Mouse (Mus musculus) kidney, embryonic 16.5 days (tissue): ENCODE data around the gene Il11. TPM values are rescaled to one million over a fixed set of nuclear protein-coding genes. Genes with fewer than 3 reads are reported as not detected.

Experiments used
- ATAC-seq: fragments of 200-750 bp; cut with Nextera tagmentation; 2 replicates; pipeline ENCODE4 v1.8.0; 2017; ENCODE audit warnings: moderate TSS enrichment; ENCODE audit not compliant: low FRiP score, low TSS enrichment
- H3K27ac ChIP-seq: fragments of 300-500 bp; sonication (generic); 2 replicates; pipeline ENCODE4 v1.5.1; 2014; ENCODE audit warnings: low read length
- H3K27me3 ChIP-seq: fragments of 300-500 bp; sonication (generic); 2 replicates; pipeline ENCODE4 v1.6.1; 2014; ENCODE audit warnings: low read length, control low read depth, mixed read lengths; ENCODE audit not compliant: insufficient read depth
- H3K36me3 ChIP-seq: fragments of 300-500 bp; sonication (generic); 2 replicates; pipeline ENCODE4 v1.6.1; 2014; ENCODE audit warnings: low read length, control low read depth, mixed read lengths; ENCODE audit not compliant: insufficient read depth
- H3K4me1 ChIP-seq: fragments of 300-500 bp; sonication (generic); 2 replicates; pipeline ENCODE4 v1.6.1; 2014; ENCODE audit warnings: low read length, control low read depth, mixed read lengths; ENCODE audit not compliant: insufficient read depth
- H3K4me2 ChIP-seq: fragments of 300-500 bp; sonication (generic); replicated peaks from 2 replicates; pipeline ENCODE4 v1.6.1; 2014; ENCODE audit warnings: low read depth, low read length
- H3K4me3 ChIP-seq: fragments of 300-500 bp; sonication (generic); 2 replicates; pipeline ENCODE4 v1.5.1; 2014; ENCODE audit warnings: mild to moderate bottlenecking, low read length
- H3K9ac ChIP-seq: fragments of 300-500 bp; sonication (generic); replicated peaks from 2 replicates; pipeline ENCODE4 v1.6.1; 2014; ENCODE audit warnings: low read length
- H3K9me3 ChIP-seq: fragments of 300-500 bp; sonication (generic); 2 replicates; pipeline ENCODE4 v1.6.1; 2016; ENCODE audit warnings: low read length, control low read depth
- WGBS: fragments of 180-500 bp; shearing (Covaris S2); extraction: QIAGEN DNeasy Blood & Tissue Kit; methylation state at CpG from one replicate; pipeline ENCODE4 v1.1.7; 2014; 5-methylcytosine and 5-hydroxymethylcytosine counted together
- polyA plus RNA-seq: library from polyadenylated mRNA; unstranded; fragments of >200 nt; fragmentation: Nextera tagmentation; extraction: Ambion mirVana; gene quantifications from 2 replicates; pipeline ENCODE4 v1.2.1, GENCODE M21; 2015

The Il11 gene
- polyA plus RNA-seq, 1 experiment from 2014 or later = 0.42 TPM

DNA sequence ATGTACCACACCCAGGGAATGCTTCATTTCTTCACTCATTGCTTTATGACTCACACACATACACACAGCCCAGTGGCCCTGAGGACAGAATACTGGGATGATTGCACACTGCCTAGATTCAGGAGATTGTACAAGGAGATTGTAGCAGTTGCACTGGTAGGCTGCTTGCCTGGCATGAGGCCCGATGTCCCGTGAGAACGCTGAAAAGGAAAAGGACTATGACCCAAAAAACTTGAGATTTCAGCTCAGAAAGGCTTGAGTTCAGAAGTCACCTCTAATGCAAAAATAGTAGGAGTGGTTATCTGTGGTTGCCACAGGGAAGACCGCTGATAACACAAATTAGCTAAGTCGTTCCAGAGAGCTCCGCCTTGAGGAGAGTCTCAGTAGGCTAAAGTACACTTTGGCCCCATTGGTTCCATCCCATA is 49.7 kb downstream of the Il11 start:
- Histone ChIP-seq H3K4me2 (no peak overlapping the region), H3K9me3 (no peaks in the 10 kb centered on the region), H3K4me3 (no peak overlapping the region), H3K27me3 (no peaks in the 10 kb centered on the region), H3K9ac (no peak overlapping the region), H3K36me3 (no peaks in the 10 kb centered on the region), H3K27ac (no peak overlapping the region), H3K4me1 (no peaks in the 10 kb centered on the region)
- WGBS = 63% methylated on average over 6 of the region's 6 CpGs
- ATAC-seq = no peak

DNA sequence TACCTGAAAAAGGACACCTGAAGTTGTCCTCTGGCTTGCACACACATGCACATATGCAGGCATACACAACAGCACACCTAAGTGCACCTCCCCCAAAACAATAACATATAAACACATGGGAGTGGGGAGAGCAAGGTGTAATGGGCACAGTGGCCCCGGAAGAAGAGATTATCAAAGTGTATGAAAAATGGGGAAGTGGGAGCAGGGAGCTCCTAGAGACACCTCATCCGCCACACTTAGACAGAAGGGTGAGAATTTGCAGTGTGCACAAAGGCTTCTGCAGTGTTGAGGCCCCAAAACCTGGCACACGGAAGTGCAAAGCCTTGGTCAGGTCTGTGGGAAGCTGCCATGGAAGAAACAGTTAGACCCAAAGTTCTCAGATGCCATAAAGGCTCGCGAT is 51.6 kb downstream of the Il11 start:
- no peaks in the 10 kb centered on the region for H3K36me3 ChIP-seq
- H3K27ac ChIP-seq = no peak overlapping the region
- H3K9ac ChIP-seq = no peak overlapping the region
- WGBS = 84% methylated on average over 5 of the region's 5 CpGs
- no peaks in the 10 kb centered on the region for H3K4me1 ChIP-seq
- H3K4me3 ChIP-seq = no peak overlapping the region
- ATAC-seq = no peak
- no peaks in the 10 kb centered on the region for H3K27me3 ChIP-seq
- no peak overlapping the region for H3K4me2 ChIP-seq
- no peaks in the 10 kb centered on the region for H3K9me3 ChIP-seq

DNA sequence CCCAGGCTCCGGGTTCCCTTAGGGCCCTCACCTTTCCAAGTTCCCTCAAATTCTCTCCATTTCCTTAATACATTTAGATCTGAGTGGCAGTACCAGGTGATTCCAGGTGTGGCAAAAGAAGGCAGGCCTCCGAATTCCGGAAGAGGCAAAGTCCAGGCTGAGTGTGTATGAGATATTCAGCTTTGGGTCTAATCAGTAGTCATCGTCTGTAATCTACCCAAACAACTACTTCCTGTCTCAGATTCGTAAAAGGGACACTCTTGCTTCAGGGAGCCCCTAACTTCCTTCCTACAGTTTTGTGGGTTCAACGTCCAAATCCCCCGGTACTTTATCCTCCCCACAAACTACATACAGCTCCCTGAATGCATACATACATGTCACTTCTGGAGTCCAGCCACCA is 57.5 kb downstream of the Il11 start, which contains the start of gene Tmem150b:
Tmem150b (minus strand) TSS at position 81 of the 400 bp plus-strand sequence.
- Histone ChIP-seq H3K4me2 (no peak within 1 kb of the TSS), H3K4me1 (no peaks in the 10 kb centered on the region), H3K4me3 (no peak within 1 kb of the TSS), H3K9ac (no peak within 1 kb of the TSS), H3K27ac (no peak within 1 kb of the TSS), H3K9me3 (no peaks in the 10 kb centered on the region), H3K27me3 (no peaks in the 10 kb centered on the region), H3K36me3 (no peaks in the 10 kb centered on the region)
- ATAC-seq = no peak
- WGBS = 78% methylated on average over 7 of the region's 7 CpGs

DNA sequence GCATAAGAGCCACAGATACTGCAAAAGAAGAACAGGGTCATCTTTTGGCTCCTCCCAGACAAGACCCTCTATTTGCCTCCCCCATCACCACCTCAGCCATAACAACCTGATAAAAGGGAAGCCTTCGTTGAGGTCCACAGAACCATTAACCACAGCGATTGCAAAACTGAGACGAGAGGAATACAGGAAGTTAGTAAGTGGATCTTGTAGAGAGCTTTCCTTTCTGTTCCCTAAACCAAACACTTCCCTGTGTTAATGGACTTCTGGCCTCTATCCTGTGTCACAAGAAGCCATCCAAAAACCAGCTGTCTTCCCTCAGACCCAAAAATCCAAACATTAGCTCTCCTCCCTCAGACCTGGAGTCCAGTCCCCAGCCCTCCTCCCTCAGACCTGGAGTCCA is 58.3 kb downstream of the Il11 start:
- Histone ChIP-seq H3K27ac (no peak overlapping the region), H3K4me2 (no peak overlapping the region), H3K36me3 (no peaks in the 10 kb centered on the region), H3K9ac (no peak overlapping the region), H3K4me3 (no peak overlapping the region), H3K4me1 (no peaks in the 10 kb centered on the region), H3K9me3 (no peaks in the 10 kb centered on the region), H3K27me3 (no peaks in the 10 kb centered on the region)
- no peak for ATAC-seq
- WGBS = 37% methylated on average over 3 of the region's 3 CpGs

DNA sequence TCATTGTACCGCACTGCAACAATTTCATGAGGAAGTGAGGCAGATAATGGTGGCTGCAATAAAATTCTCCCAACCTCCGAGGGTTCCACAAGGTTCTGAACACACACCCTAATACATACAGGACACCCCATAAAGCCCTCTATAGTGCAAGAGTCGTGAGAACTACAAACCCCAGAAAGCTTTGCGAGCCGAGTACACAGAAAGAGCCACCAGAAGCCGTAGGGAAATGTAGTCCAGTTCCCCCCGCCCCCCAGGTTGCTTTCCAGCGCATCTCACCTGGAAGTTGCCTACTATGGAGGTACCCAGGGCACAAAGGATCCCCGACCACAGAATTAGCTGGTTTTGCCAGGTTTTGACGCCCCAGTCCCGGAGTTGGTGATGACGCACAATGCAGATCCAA is 59.2 kb downstream of the Il11 start:
- H3K9me3 ChIP-seq = no peaks in the 10 kb centered on the region
- WGBS = 35% methylated on average over 12 of the region's 12 CpGs
- peak overlapping the region; percentile 48 for H3K4me2 ChIP-seq
- no peaks in the 10 kb centered on the region for H3K36me3 ChIP-seq
- no peak overlapping the region for H3K27ac ChIP-seq
- peak overlapping the region; percentile 24; the same call in 1 of the 2 replicates for H3K4me3 ChIP-seq
- H3K4me1 ChIP-seq = no peaks in the 10 kb centered on the region
- no peak overlapping the region for H3K9ac ChIP-seq
- ATAC-seq = peak; percentile 62
- H3K27me3 ChIP-seq = no peaks in the 10 kb centered on the region

Other genes starting within 250 kb of the Il11 start
- gene Syt5, start 235.3 kb downstream of the Il11 start, polyA plus RNA-seq = 5.3 and 6.6 TPM in 2 replicates
- gene Ptprh, start 178.8 kb downstream of the Il11 start, polyA plus RNA-seq = not detected in 2 replicates
- 1.2 and 1.3 TPM in 2 replicates for gene Tmem86b, start 151.4 kb downstream of the Il11 start, polyA plus RNA-seq
- gene Ppp6r1, start 123.8 kb downstream of the Il11 start, polyA plus RNA-seq = 3.2 and 5.2 TPM in 2 replicates
- 114 and 118 TPM in 2 replicates for gene Hspbp1, start 97.8 kb downstream of the Il11 start, polyA plus RNA-seq
- gene Brsk1, start 92.3 kb downstream of the Il11 start, polyA plus RNA-seq = 1.2 and 1.3 TPM in 2 replicates
- gene Tmem150b, start 57.6 kb downstream of the Il11 start, polyA plus RNA-seq = 0.07 and 0.08 TPM in 2 replicates
- gene Kmt5c, start 42.7 kb downstream of the Il11 start, polyA plus RNA-seq = 99.3 and 104 TPM in 2 replicates
- 71.2 and 71.4 TPM in 2 replicates for gene Cox6b2, start 29.8 kb downstream of the Il11 start, polyA plus RNA-seq
- not detected in 2 replicates for gene Fam71e2, start 11.6 kb downstream of the Il11 start, polyA plus RNA-seq
- gene Tmem190, start 78 bp upstream of the Il11 start, polyA plus RNA-seq = 0.57 and 0.97 TPM in 2 replicates
- gene Tmem238, start 6.8 kb upstream of the Il11 start, polyA plus RNA-seq = 12.5 and 14.3 TPM in 2 replicates
- 315 and 357 TPM in 2 replicates for gene Rpl28, start 10.0 kb upstream of the Il11 start, polyA plus RNA-seq
- gene Ube2s, start 29.7 kb upstream of the Il11 start, polyA plus RNA-seq = 355 and 360 TPM in 2 replicates
- 0.84 and 1.1 TPM in 2 replicates for gene Shisa7, start 61.8 kb upstream of the Il11 start, polyA plus RNA-seq
- gene Isoc2b, start 87.4 kb upstream of the Il11 start, polyA plus RNA-seq = 9.2 and 9.7 TPM in 2 replicates
- 1.2 and 1.4 TPM in 2 replicates for gene Isoc2a, start 94.3 kb upstream of the Il11 start, polyA plus RNA-seq
- gene Gm36210, start 123.7 kb upstream of the Il11 start, polyA plus RNA-seq = not detected in 2 replicates
- 3.6 and 4.2 TPM in 2 replicates for gene Zfp628, start 132.4 kb upstream of the Il11 start, polyA plus RNA-seq
- 5.8 and 6.2 TPM in 2 replicates for gene Nat14, start 139.2 kb upstream of the Il11 start, polyA plus RNA-seq
- 2.3 and 2.8 TPM in 2 replicates for gene Ssc5d, start 142.9 kb upstream of the Il11 start, polyA plus RNA-seq
- 0.26 and 0.41 TPM in 2 replicates for gene Sbk2, start 181.5 kb upstream of the Il11 start, polyA plus RNA-seq
- not detected in 2 replicates for gene Sbk3, start 188.3 kb upstream of the Il11 start, polyA plus RNA-seq
- gene Zfp579, start 213.3 kb upstream of the Il11 start, polyA plus RNA-seq = 31.3 and 40.5 TPM in 2 replicates
- 14.4 and 15.2 TPM in 2 replicates for gene Zfp524, start 231.6 kb upstream of the Il11 start, polyA plus RNA-seq
- gene Fiz1, start 231.8 kb upstream of the Il11 start, polyA plus RNA-seq = 41.9 and 44.2 TPM in 2 replicates
- gene Gm44973, start 232.6 kb upstream of the Il11 start, polyA plus RNA-seq = 1.7 and 1.9 TPM in 2 replicates
- gene Zfp865, start 237.5 kb upstream of the Il11 start, polyA plus RNA-seq = 6.6 and 7.6 TPM in 2 replicates
- 27.1 and 30.3 TPM in 2 replicates for gene Ccdc106, start 237.7 kb upstream of the Il11 start, polyA plus RNA-seq